Mouse (Mus musculus) embryonic fibroblast, embryonic 13.5 days (primary cell): ENCODE data around the gene Cd300e. TPM values are rescaled to one million over a fixed set of nuclear protein-coding genes. Genes with fewer than 3 reads are reported as not detected.
"Not testable (repeated sequence)": the region's sequence is repeated elsewhere in the genome, so short reads cannot be mapped to it uniquely, and the experiment has no call there.

ENCODE experiments used
- H3K27ac ChIP-seq: 2 replicates; pipeline ENCODE4 v1.5.1; 2012; ENCODE audit warnings: low read length, control low read depth, inconsistent platforms; ENCODE audit not compliant: insufficient read depth
- H3K4me1 ChIP-seq: 2 replicates; pipeline ENCODE4 v1.6.1; 2011; ENCODE audit warnings: low read length; ENCODE audit not compliant: control insufficient read depth, insufficient read depth
- H3K4me3 ChIP-seq: 2 replicates; pipeline ENCODE4 v1.5.1; 2011; ENCODE audit warnings: mild to moderate bottlenecking, control low read depth, low read length; ENCODE audit not compliant: insufficient read depth
- CTCF ChIP-seq: IDR thresholded peaks from 2 replicates; pipeline ENCODE4 v1.5.1; 2011; ENCODE audit warnings: mild to moderate bottlenecking, control low read depth, low read length, moderate library complexity, borderline replicate concordance; ENCODE audit not compliant: insufficient read depth
- POLR2A ChIP-seq: IDR thresholded peaks from 2 replicates; pipeline ENCODE4 v1.6.1; 2011; ENCODE audit warnings: low read depth, mild to moderate bottlenecking, control low read depth, low read length, moderate library complexity
- polyA plus RNA-seq: library from polyadenylated mRNA; stranded (reverse); fragments of >200 nt; gene quantifications from 2 replicates; pipeline ENCODE4 v1.2.4, GENCODE M21; 2011; ENCODE audit warnings: low read depth; ENCODE audit not compliant: missing spikeins, insufficient read length

Cd300e gene
- polyA plus RNA-seq, 1 experiment, result not detected

DNA sequence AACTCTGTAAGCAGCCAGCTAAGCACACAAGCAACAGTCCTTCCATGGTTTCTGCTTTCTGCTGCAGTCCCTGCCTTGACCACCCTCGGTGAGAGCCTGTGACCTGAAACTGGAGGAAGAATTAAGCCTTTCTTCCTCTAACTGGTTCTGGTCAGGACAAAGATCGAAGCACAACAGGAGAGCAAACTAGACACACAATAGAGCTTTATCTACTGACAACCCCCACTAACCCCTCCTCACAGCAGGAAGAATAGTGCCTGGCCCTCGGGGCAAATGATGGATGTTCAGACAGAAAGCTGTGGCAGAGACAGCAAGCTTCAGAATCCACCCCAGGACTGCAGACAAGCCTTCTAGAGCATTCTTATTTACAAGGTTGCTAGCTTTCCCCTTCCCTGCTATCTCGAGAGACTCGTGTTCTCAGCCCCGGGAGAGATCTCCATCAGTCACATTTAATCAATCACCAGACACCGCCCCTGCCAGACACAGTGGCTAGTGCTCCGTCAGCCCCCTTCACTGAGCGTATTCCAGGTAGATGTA lies 9.1 kb upstream of the Cd300e start:
- TF ChIP-seq POLR2A (no peak), CTCF (no peak)
- H3K27ac ChIP-seq, result 0 out of 2 replicates have a peak overlapping the region, but pooled peaks have one; percentile 10
- H3K4me1 ChIP-seq, result no peaks in the 10 kb centered on the region
- H3K4me3 ChIP-seq, result no peak overlapping the region

DNA sequence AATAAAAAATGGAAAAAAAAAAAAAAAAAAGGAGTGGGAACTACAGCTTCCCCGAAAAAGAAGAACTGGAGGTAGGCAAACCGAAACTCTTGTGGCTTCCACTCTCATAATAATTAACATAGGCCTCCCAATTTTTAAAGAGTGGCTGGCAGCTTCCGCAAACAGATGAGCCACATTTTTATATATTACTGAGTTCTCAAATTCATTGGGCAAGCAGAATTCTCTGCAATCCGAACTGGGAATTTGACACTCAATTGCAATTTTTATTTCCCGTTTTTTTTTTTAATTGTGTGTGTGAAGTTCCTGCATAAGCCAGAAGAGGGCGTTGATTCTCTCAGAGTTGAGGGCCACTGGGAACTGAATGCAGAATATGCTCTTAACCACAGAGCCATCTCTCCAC lies 4.8 kb upstream of the Cd300e start:
- Histone ChIP-seq H3K27ac (no peak overlapping the region), H3K4me1 (no peaks in the 10 kb centered on the region), H3K4me3 (no peak overlapping the region)
- no peak for TF ChIP-seq CTCF
- no peak for TF ChIP-seq POLR2A

DNA sequence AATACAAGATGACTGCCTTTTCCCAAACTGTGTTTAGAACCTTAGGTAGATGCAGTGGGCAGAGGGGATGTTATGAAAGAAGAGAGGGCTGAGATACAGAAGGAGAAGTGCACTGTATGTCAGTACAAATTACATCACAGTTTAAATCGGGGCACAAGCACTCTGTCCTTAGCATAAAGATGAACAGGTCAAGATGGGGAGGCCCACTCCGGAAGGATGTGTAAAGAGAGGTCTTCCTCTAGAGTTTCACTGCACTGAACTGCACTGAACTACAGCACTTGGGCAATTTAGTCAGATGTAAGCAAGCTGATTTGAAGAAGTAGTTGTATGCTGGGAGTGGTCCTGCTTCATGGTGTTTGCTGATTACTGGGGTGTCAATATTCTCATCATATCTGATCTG lies 2.2 kb downstream of the Cd300e start:
- Histone ChIP-seq H3K4me3 (no peak overlapping the region), H3K27ac (no peak overlapping the region), H3K4me1 (no peaks in the 10 kb centered on the region)
- TF ChIP-seq CTCF (no peak), POLR2A (no peak)

DNA sequence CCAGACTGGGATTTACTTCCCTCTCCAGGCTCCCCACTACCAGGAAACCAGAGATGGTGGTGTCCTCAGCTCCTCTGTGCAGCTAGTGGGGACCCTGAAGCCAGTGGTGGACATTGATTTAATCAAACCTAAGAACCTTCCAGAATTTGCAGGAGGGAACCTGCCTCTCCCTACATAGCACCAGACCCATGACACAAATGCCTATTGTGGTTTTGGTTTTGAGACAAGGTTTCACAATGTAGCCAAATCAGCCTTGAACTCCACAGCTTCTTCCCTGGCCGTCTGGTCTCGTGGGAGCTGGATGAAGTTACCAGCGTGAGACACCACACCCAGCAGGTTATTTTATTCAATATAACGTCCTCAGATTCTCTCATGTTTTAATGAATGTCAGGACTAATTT lies 3.3 kb downstream of the Cd300e start:
- H3K4me3 ChIP-seq, result no peak overlapping the region
- no peaks in the 10 kb centered on the region for H3K4me1 ChIP-seq
- H3K27ac ChIP-seq, result no peak overlapping the region
- TF ChIP-seq POLR2A, result no peak
- no peak for TF ChIP-seq CTCF

DNA sequence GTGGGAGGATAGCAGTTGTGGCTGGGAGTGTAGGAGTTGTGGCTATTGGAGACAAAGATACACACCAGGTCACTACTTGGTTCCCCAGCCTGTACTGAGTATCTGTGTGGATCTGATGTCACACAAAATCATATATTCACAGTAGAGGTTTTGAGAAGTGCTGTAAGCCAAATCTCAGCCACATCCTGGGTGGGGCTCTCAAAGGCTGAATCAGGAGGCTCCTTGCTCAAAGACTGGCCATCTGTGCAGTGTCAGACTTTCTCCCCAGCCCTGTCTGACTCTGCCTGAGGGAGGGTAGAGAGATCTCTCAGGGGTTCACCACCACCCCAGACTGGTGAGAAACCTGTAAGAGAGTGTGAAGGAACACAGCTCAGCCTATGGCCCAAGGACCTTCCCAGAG lies 7.4 kb downstream of the Cd300e start:
- TF ChIP-seq CTCF (no peak), POLR2A (no peak)
- no peak overlapping the region for H3K27ac ChIP-seq
- no peak overlapping the region for H3K4me3 ChIP-seq
- H3K4me1 ChIP-seq, result no peaks in the 10 kb centered on the region

DNA sequence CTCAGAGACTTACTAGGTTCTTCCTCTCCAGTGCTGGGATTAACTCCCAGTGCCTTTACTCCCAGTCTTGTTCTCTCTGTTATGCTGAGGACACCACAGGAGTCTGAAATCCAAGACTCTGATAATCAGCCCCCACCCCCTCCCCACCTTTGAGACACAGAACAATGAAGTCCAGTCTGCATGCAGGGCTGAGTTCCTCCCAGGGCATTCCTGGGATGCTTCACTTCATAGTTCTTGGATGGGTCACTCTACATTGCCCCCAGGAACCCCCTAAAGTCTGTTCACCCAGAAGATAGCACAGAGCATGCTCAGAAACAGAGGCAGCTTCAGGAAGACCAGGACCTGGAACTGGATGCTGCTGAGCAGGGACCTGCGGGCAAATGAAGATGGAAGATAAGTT lies 9.0 kb downstream of the Cd300e start:
- no peak overlapping the region for H3K27ac ChIP-seq
- H3K4me1 ChIP-seq, result no peaks in the 10 kb centered on the region
- TF ChIP-seq CTCF (no peak), POLR2A (no peak)
- H3K4me3 ChIP-seq, result no peak overlapping the region

DNA sequence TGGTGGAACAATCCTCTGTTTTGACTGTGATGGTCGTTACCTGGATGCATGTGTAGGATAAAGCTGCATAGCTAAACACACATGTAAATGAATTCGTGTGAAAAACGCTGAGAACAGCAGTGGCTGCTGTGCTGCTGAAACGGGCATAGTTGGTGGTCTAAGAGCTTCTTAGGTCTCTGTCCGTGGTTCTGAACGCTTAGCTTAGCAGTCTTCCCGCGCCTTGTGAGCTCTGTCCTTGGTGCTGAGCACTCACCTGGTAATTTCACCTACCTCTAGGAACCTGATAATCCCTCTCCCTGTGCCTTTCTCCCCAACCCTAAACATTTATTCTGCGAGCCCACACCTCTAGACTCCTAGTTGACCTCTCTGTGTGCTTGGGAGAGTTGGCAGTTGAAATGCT lies 9.8 kb downstream of the Cd300e start:
- H3K27ac ChIP-seq, result no peak overlapping the region
- no peaks in the 10 kb centered on the region for H3K4me1 ChIP-seq
- TF ChIP-seq POLR2A, result no peak
- TF ChIP-seq CTCF, result no peak
- no peak overlapping the region for H3K4me3 ChIP-seq

DNA sequence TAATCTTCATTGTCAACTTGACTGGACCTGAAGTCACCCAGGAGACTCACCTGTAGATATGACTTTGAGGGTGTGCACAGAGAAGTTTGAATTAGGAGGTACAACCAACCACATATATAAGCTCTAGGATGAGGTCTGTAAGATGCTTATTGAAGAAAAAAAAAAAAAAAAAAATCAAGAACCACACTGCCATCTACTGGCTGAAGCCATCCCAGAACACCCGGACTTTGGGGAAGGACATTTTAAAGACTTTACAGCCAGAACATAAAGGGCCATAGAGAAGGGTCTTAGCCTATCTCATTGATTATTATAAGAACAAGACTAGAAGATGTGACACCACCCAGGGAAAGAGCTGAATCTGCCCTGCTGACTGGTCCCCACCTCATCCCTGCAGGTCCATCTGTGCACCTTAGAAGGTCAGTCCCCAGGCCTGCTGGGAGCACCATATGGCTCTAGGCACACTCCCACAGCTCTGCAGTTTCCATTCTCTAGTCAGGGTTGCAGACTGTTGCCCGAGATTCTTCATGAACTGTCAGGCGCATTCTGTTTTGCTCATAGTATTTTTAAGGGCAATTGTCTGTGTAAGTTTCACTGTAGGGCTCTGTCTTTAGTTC lies 12.6 kb downstream of the Cd300e start:
- Histone ChIP-seq H3K4me3 (no peak overlapping the region), H3K4me1 (no peaks in the 10 kb centered on the region), H3K27ac (no peak overlapping the region)
- TF ChIP-seq POLR2A (no peak), CTCF (no peak)

DNA sequence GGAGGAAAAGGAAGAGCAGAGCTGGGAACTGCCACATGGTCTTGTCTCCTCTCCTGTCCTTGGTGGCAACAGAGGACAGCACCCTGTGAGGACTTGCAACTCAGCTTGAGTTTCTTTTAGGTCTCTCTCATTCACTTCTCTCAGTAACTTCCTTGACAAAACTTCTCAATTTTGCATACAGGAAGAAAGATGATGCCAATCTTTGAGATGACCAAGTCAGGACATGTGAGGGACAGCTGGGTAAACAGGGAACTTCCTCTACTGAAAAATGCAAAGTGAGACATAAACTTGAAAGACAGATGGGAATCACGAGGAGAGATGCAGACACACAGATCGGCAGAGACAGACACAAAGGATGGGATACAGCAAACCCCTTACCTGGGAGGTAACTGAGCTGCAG lies 13.7 kb downstream of the Cd300e start, which contains the start of gene Cd300ld3:
Gene Cd300ld3 (minus strand): TSS at position 151 of the 400 bp plus-strand sequence.
- Histone ChIP-seq H3K27ac (no peak within 1 kb of the TSS), H3K4me3 (no peak within 1 kb of the TSS), H3K4me1 (no peaks in the 10 kb centered on the region)
- TF ChIP-seq CTCF (no peak), POLR2A (no peak)

DNA sequence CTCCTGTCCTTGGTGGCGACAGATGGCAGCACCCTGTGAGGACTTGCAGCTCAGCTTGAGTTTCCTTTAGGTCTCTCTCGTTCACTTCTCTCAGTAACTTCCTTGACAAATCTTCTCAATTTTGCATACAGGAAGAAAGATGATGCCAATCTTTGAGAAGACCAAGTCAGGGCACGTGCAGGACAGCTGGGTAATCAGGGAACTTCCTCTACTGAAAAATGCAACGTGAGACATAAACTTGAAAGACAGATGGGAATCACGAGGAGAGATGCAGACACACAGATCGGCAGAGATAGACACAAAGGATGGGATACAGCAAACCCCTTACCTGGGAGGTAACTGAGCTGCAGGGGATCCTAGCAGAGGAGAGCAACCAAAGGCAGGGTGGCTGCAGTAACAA lies 24.3 kb downstream of the Cd300e start, which contains the start of gene Cd300ld5:
Gene Cd300ld5 (minus strand): TSS at position 101 of the 400 bp plus-strand sequence.
- not testable (repeated sequence) for H3K27ac ChIP-seq, H3K4me3 ChIP-seq, H3K4me1 ChIP-seq

DNA sequence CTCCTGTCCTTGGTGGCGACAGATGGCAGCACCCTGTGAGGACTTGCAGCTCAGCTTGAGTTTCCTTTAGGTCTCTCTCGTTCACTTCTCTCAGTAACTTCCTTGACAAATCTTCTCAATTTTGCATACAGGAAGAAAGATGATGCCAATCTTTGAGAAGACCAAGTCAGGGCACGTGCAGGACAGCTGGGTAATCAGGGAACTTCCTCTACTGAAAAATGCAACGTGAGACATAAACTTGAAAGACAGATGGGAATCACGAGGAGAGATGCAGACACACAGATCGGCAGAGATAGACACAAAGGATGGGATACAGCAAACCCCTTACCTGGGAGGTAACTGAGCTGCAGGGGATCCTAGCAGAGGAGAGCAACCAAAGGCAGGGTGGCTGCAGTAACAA lies 35.1 kb downstream of the Cd300e start, which contains the start of gene Cd300ld4:
Gene Cd300ld4 (minus strand): TSS at position 101 of the 400 bp plus-strand sequence.
- H3K27ac ChIP-seq, H3K4me1 ChIP-seq, H3K4me3 ChIP-seq: not testable (repeated sequence)

DNA sequence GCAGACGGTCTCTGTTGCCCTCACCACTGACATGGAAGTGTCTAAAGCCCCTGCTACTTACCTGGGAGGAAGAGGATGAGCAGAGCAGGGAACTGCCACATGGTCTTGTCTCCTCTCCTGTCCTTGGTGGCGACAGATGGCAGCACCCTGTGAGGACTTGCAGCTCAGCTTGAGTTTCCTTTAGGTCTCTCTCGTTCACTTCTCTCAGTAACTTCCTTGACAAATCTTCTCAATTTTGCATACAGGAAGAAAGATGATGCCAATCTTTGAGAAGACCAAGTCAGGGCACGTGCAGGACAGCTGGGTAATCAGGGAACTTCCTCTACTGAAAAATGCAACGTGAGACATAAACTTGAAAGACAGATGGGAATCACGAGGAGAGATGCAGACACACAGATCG lies 45.9 kb downstream of the Cd300e start, which contains the start of gene Cd300ld2:
Gene Cd300ld2 (minus strand): TSS at position 101 of the 400 bp plus-strand sequence.
- not testable (repeated sequence) for H3K27ac ChIP-seq, H3K4me3 ChIP-seq, H3K4me1 ChIP-seq
